Mouse (Mus musculus): ENCODE data around the gene Ucp3. TPM values are rescaled to one million over a fixed set of nuclear protein-coding genes. Genes with fewer than 3 reads are reported as not detected.

Gene Ucp3
- polyA plus RNA-seq, 1 experiment: not detected

DNA sequence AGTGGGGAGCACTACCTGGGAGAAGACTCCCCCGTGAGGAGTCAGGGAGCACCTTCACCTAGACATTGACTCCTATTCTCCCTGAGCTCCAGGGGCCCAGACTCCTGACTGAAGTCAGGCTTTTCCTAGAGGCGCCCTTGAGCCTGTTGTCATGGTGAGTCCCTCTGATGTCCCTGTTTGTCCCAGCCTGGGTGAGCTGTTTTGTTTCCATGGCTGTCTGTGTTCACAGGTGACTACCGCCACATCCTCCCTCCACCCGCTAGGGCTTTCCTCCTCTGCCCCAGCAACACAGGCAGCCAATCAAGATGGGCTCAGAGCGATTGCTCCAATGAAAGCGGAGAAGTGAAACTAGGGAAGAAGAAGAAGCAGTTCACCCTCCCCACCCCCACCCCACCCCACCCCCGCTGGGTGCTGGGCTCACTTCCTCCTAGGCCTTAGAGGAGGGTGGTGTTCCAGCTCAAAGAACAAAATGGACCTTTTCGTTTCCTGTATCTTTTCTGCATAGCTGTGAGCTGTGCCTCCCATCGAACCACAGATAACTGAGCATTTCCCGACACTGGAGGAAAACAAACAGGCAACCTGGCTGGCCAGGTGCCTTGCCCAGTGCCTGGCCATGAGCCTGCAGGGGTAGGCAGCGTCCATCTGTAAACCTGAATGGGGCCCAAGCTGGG is 22.9 kb downstream of the Ucp3 start:
- peaks cover 76% of the 10 kb centered on the region for H3K4me1 ChIP-seq (ENCODE audit: control insufficient read depth)
- H3K36me3 ChIP-seq (ENCODE audit: control insufficient read depth): peaks cover 76% of the 10 kb centered on the region
- H3K4me3 ChIP-seq (replicated peaks): peak overlapping the region; percentile 68
- no peak for TF ChIP-seq GATA1 (IDR thresholded peaks at IDR 0.05; ENCODE audit: low read length)
- no peak for TF ChIP-seq TAL1 (IDR thresholded peaks at IDR 0.05; ENCODE audit: low read length)
- H3K27me3 ChIP-seq (ENCODE audit: control insufficient read depth): no peaks in the 10 kb centered on the region; the same call in 1 of the 2 replicates
- no peaks in the 10 kb centered on the region for H3K9me3 ChIP-seq (ENCODE audit: control insufficient read depth, low read length)

DNA sequence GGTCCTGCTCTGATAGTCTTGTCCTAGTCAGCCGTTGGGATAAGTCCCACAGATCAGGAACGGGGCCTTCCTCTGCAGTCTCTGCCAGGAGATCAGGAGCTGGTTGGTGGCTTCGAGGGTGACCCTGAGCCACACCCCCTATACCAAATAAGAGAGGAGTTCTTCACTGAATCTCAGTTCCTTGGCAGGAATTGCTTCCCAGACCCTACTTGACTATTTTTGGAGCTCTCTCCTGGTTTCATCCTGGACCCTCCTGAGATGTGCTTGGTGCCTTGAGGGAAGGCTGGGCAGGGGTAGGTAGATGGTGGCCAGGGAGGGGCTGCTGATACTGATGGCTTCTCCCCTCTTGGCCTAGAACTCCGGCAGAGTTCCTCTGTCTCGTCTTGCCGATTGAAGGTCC is 23.6 kb downstream of the Ucp3 start:
- TF ChIP-seq GATA1 (IDR thresholded peaks at IDR 0.05; ENCODE audit: low read length): no peak
- TF ChIP-seq TAL1 (IDR thresholded peaks at IDR 0.05; ENCODE audit: low read length): no peak
- Histone ChIP-seq H3K27me3 (ENCODE audit: control insufficient read depth) (no peaks in the 10 kb centered on the region; the same call in 1 of the 2 replicates), H3K4me1 (ENCODE audit: control insufficient read depth) (peaks cover 81% of the 10 kb centered on the region), H3K36me3 (ENCODE audit: control insufficient read depth) (peaks cover 81% of the 10 kb centered on the region), H3K9me3 (ENCODE audit: control insufficient read depth, low read length) (no peaks in the 10 kb centered on the region), H3K4me3 (replicated peaks) (peak overlapping the region; percentile 68)

DNA sequence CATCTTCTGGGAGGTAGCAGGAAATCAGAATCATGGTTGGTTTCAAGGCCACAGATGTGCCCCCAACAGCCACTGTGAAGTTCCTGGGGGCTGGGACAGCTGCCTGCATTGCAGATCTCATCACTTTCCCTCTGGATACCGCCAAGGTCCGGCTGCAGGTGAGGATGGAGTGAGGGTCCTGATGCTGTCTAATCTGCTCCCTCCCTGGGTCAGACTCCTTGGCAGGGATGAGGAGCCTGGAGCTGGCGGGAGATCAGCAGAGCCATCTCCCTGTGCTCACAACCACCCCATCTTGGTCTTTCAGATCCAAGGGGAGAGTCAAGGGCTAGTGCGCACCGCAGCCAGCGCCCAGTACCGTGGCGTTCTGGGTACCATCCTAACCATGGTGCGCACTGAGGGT is 24.0 kb downstream of the Ucp3 start:
- peak overlapping the region; percentile 68 for H3K4me3 ChIP-seq (replicated peaks)
- TF ChIP-seq TAL1 (IDR thresholded peaks at IDR 0.05; ENCODE audit: low read length) (no peak), GATA1 (IDR thresholded peaks at IDR 0.05; ENCODE audit: low read length) (no peak)
- H3K9me3 ChIP-seq (ENCODE audit: control insufficient read depth, low read length): no peaks in the 10 kb centered on the region
- peaks cover 83% of the 10 kb centered on the region for H3K4me1 ChIP-seq (ENCODE audit: control insufficient read depth)
- H3K27me3 ChIP-seq (ENCODE audit: control insufficient read depth): no peaks in the 10 kb centered on the region; the same call in 1 of the 2 replicates
- peaks cover 81% of the 10 kb centered on the region for H3K36me3 ChIP-seq (ENCODE audit: control insufficient read depth)

DNA sequence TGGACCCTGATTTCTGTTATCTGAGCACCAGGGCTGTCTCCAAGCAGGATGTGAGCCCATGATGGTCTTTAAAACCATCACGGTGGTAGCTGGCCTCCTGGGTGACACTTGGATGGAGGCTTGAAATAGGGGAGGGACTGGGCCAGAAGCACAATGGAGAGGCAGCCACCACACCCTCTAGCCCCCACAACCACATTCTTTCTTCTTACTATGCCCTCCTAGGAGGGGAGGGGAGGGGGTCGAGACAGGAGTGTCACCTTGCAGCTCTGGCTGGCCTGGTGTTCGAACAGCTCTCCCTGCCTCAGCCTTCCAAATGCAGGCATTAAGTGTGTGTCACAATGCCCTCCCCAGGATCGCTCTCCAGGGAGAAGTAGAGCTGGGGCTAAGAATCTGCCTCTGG is 24.6 kb downstream of the Ucp3 start:
- TF ChIP-seq GATA1 (IDR thresholded peaks at IDR 0.05; ENCODE audit: low read length) (no peak), TAL1 (IDR thresholded peaks at IDR 0.05; ENCODE audit: low read length) (no peak)
- peaks cover 82% of the 10 kb centered on the region for H3K4me1 ChIP-seq (ENCODE audit: control insufficient read depth)
- H3K4me3 ChIP-seq (replicated peaks): peak overlapping the region; percentile 68
- H3K27me3 ChIP-seq (ENCODE audit: control insufficient read depth): no peaks in the 10 kb centered on the region; the same call in 1 of the 2 replicates
- no peaks in the 10 kb centered on the region for H3K9me3 ChIP-seq (ENCODE audit: control insufficient read depth, low read length)
- H3K36me3 ChIP-seq (ENCODE audit: control insufficient read depth): peaks cover 81% of the 10 kb centered on the region

DNA sequence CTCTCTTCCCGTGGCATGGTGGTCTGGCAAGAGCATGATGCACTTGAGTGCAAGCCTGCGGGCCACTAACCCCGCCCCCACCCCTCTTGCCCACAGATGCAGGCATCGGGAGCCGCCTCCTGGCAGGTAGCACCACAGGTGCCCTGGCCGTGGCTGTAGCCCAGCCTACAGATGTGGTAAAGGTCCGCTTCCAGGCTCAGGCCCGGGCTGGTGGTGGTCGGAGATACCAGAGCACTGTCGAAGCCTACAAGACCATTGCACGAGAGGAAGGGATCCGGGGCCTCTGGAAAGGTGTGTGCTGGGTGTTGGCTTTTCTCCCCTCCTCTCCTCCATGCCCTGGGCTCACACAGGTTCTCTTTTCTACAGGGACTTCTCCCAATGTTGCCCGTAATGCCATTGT is 25.2 kb downstream of the Ucp3 start:
- Histone ChIP-seq H3K27me3 (ENCODE audit: control insufficient read depth) (no peaks in the 10 kb centered on the region; the same call in 1 of the 2 replicates), H3K4me1 (ENCODE audit: control insufficient read depth) (peaks cover 82% of the 10 kb centered on the region), H3K4me3 (replicated peaks) (peak overlapping the region; percentile 68), H3K36me3 (ENCODE audit: control insufficient read depth) (peaks cover 81% of the 10 kb centered on the region), H3K9me3 (ENCODE audit: control insufficient read depth, low read length) (no peaks in the 10 kb centered on the region)
- TF ChIP-seq TAL1 (IDR thresholded peaks at IDR 0.05; ENCODE audit: low read length): no peak
- TF ChIP-seq GATA1 (IDR thresholded peaks at IDR 0.05; ENCODE audit: low read length): no peak

DNA sequence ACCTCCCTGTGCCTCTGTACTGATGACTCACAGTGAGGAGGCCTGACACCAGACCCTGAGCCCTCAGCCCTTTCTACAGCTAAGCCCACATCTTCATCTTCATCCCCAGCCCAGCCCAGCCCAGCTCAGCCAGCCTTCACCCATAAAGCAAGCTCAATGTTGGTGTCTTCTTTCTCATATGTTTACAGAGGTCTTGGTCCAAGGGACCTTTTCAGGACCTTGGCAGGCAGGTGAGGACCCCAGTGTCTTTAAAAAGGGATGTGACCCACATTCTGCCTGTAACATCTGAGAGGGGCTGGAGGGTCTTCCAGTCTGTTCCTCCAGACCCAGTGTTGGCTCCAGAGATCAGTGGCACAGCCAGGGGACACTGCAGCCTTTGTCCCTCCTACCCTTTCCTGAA is 26.7 kb downstream of the Ucp3 start:
- TF ChIP-seq GATA1 (IDR thresholded peaks at IDR 0.05; ENCODE audit: low read length) (no peak), TAL1 (IDR thresholded peaks at IDR 0.05; ENCODE audit: low read length) (no peak)
- Histone ChIP-seq H3K27me3 (ENCODE audit: control insufficient read depth) (no peaks in the 10 kb centered on the region; the same call in 1 of the 2 replicates), H3K4me3 (replicated peaks) (no peak overlapping the region), H3K9me3 (ENCODE audit: control insufficient read depth, low read length) (no peaks in the 10 kb centered on the region), H3K4me1 (ENCODE audit: control insufficient read depth) (peaks cover 96% of the 10 kb centered on the region), H3K36me3 (ENCODE audit: control insufficient read depth) (peaks cover 67% of the 10 kb centered on the region)

DNA sequence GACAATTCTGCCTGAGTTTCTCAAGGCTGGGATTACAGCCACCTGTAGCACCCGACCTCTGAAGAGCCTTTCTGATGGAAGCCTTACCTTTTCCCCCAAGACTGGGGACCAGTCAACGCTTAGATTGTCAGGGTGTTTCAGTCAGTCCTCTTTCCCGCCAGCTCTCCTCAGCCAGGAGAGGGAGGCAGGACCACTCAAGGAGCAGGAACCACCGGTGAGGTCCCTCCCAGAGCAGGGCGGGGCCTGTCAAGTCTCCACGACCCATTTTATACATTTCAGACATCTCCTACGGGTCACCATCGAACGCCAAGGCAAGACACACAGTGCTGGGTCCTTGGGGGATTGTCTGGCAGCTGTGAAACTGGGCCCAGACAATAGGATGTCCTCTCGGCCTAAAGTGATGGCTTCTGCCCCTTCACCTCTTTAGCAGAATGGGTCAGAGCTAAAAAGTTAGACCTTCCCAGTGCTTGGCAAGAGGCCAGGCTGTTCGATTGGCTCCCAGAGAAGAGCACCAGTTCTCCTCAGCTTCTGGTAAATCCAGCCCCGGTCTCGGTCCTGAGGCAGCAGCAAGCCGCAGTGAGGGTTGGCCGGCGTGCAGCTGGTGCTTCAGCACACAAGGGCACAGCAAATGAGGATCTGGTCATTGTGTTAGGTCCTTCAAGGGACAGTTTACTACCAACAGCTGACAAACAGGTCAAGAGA is 27.6 kb downstream of the Ucp3 start:
- Histone ChIP-seq H3K36me3 (ENCODE audit: control insufficient read depth) (peaks cover 58% of the 10 kb centered on the region), H3K4me3 (replicated peaks) (no peak overlapping the region), H3K4me1 (ENCODE audit: control insufficient read depth) (peaks cover 95% of the 10 kb centered on the region)

DNA sequence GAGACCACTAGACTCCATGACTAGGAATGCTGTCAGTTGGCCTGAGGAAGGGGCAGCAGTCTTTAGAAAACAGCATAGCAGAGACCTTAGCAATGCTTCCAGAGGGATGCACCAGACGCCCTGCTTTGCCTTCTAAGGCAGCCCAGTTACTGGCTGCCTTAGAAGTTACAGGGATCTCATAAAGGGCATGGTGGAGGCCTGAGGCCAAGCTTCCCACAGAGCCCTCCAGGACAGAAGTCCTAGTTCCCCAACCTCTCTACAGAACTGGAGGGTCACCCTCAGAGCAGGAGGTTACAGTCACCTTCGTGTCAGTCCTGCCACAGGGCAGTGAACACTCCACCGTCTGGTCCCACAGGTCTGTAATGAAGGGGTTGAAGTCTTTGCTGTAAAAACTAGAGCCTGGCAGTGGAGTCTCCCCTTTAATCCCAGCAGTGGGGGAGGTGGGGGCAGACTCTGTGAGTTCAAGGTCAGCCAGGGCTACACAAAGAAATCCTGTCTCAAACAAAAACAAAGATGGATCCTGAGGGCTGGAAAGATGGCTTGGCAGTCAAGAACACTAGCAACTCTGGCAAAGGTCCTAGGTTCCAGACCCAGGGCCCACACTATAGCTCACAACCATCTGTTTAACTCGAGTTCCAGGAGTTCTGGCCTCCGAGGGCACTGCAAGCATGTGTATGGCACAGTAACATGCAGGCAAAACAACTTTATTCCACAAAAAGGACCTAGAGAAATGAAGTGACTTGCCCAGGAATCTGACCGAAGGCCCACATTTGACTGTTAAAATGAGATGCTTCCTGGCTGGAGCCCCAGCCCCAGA is 28.4 kb downstream of the Ucp3 start:
- H3K4me3 ChIP-seq (replicated peaks): no peak overlapping the region
- no peaks in the 10 kb centered on the region for H3K9me3 ChIP-seq (ENCODE audit: control insufficient read depth, low read length)
- no peaks in the 10 kb centered on the region; the same call in 1 of the 2 replicates for H3K27me3 ChIP-seq (ENCODE audit: control insufficient read depth)
- H3K4me1 ChIP-seq (ENCODE audit: control insufficient read depth): peaks cover 93% of the 10 kb centered on the region
- TF ChIP-seq TAL1 (IDR thresholded peaks at IDR 0.05; ENCODE audit: low read length) (no peak), GATA1 (IDR thresholded peaks at IDR 0.05; ENCODE audit: low read length) (no peak)
- H3K36me3 ChIP-seq (ENCODE audit: control insufficient read depth): peaks cover 50% of the 10 kb centered on the region

More for the DNA sequence above, 27.6 kb downstream of the Ucp3 start:
- Histone ChIP-seq H3K9me3 (ENCODE audit: control insufficient read depth, low read length) (no peaks in the 10 kb centered on the region), H3K27me3 (ENCODE audit: control insufficient read depth) (no peaks in the 10 kb centered on the region; the same call in 1 of the 2 replicates)
- TF ChIP-seq TAL1 (IDR thresholded peaks at IDR 0.05; ENCODE audit: low read length) (no peak), GATA1 (IDR thresholded peaks at IDR 0.05; ENCODE audit: low read length) (no peak)
